Mouse (Mus musculus) heart, embryonic 15.5 days (tissue): Measurements from ENCODE around the gene Trem2. TPM values are rescaled to one million over a fixed set of nuclear protein-coding genes. Genes with fewer than 3 reads are reported as not detected.

Experiments
- ATAC-seq: fragments of 200-750 bp; cut with Nextera tagmentation; replicated peaks from 2 replicates; pipeline ENCODE4 v1.8.0; 2017; ENCODE audit warnings: low read depth, moderate TSS enrichment; ENCODE audit not compliant: insufficient number of reproducible peaks, insufficient read depth, low FRiP score
- H3K27ac ChIP-seq: fragments of 300-500 bp; sonication (generic); 2 replicates; pipeline ENCODE4 v1.5.1; 2015; ENCODE audit warnings: mild to moderate bottlenecking, inconsistent platforms
- H3K27me3 ChIP-seq: fragments of 300-500 bp; sonication (generic); 2 replicates; pipeline ENCODE4 v1.6.1; 2015; ENCODE audit warnings: inconsistent platforms
- H3K36me3 ChIP-seq: fragments of 300-500 bp; sonication (generic); 2 replicates; pipeline ENCODE4 v1.6.1; 2015; ENCODE audit warnings: mild to moderate bottlenecking, inconsistent platforms
- H3K4me1 ChIP-seq: fragments of 300-500 bp; sonication (generic); replicated peaks from 2 replicates; pipeline ENCODE4 v1.6.1; 2015; ENCODE audit warnings: inconsistent platforms
- H3K4me2 ChIP-seq: fragments of 300-500 bp; sonication (generic); 2 replicates; pipeline ENCODE4 v1.6.1; 2015; ENCODE audit warnings: inconsistent platforms, mild to moderate bottlenecking, moderate library complexity
- H3K4me3 ChIP-seq: fragments of 300-500 bp; sonication (generic); 2 replicates; pipeline ENCODE4 v1.5.1; 2015; ENCODE audit warnings: mild to moderate bottlenecking, inconsistent platforms
- H3K9ac ChIP-seq: fragments of 300-500 bp; sonication (generic); 2 replicates; pipeline ENCODE4 v1.6.1; 2015; ENCODE audit warnings: mild to moderate bottlenecking, inconsistent platforms
- H3K9me3 ChIP-seq: fragments of 300-500 bp; sonication (generic); replicated peaks from 2 replicates; pipeline ENCODE4 v1.6.1; 2016; ENCODE audit warnings: inconsistent platforms
- WGBS: fragments of 180-500 bp; shearing (Covaris S2); methylation state at CpG from one replicate; pipeline ENCODE4 v1.1.7; 2015; ENCODE audit warnings: mixed read lengths; 5-methylcytosine and 5-hydroxymethylcytosine counted together
- polyA plus RNA-seq: library from polyadenylated mRNA; unstranded; fragments of >200 nt; fragmentation: Nextera tagmentation; extraction: Ambion mirVana; gene quantifications from 2 replicates; pipeline ENCODE4 v1.2.1, GENCODE M21; 2015

The Trem2 gene
- polyA plus RNA-seq, 1 experiment from 2014 or later: 2.7 TPM

- Histone ChIP-seq H3K27ac (no peak overlapping the region), H3K4me1 (no peaks in the 10 kb centered on the region), H3K36me3 (no peaks in the 10 kb centered on the region), H3K27me3 (no peaks in the 10 kb centered on the region), H3K4me3 (no peak overlapping the region), H3K9ac (no peak overlapping the region), H3K4me2 (no peak overlapping the region), H3K9me3 (no peaks in the 10 kb centered on the region; the same call in 1 of the 2 replicates)
- ATAC-seq: no peak
- WGBS: 66% methylated on average over 8 of the region's 8 CpGs
Observed at GRCm38 (mm10) chr17:48372987-48373386, 26.8 kb downstream of the Trem2 start.

GRCm38 (mm10) chr17:48376102-48376501 lies 29.9 kb downstream of the Trem2 start:
- 86% methylated on average over 1 of the region's 1 CpGs for WGBS

GRCm38 (mm10) chr17:48379050-48379449 lies 32.8 kb downstream of the Trem2 start:
- H3K27me3 ChIP-seq: no peaks in the 10 kb centered on the region
- ATAC-seq: no peak
- no peak overlapping the region for H3K27ac ChIP-seq
- no peaks in the 10 kb centered on the region for H3K9me3 ChIP-seq
- no peak overlapping the region for H3K9ac ChIP-seq
- no peak overlapping the region for H3K4me3 ChIP-seq
- no peaks in the 10 kb centered on the region for H3K4me1 ChIP-seq
- H3K36me3 ChIP-seq: no peaks in the 10 kb centered on the region
- H3K4me2 ChIP-seq: no peak overlapping the region

More at GRCm38 (mm10) chr17:48376102-48376501, 29.9 kb downstream of the Trem2 start:
- H3K9ac ChIP-seq: no peak overlapping the region
- no peaks in the 10 kb centered on the region for H3K36me3 ChIP-seq
- ATAC-seq: no peak
- no peaks in the 10 kb centered on the region; the same call in 1 of the 2 replicates for H3K9me3 ChIP-seq
- H3K4me3 ChIP-seq: no peak overlapping the region
- H3K4me1 ChIP-seq: no peaks in the 10 kb centered on the region
- H3K27me3 ChIP-seq: no peaks in the 10 kb centered on the region
- H3K27ac ChIP-seq: no peak overlapping the region
- H3K4me2 ChIP-seq: no peak overlapping the region

GRCm38 (mm10) chr17:48385786-48386461 lies 39.7 kb downstream of the Trem2 start:
- Histone ChIP-seq H3K9me3 (no peaks in the 10 kb centered on the region), H3K9ac (no peak overlapping the region), H3K36me3 (peaks cover 48% of the 10 kb centered on the region), H3K27me3 (no peaks in the 10 kb centered on the region), H3K4me3 (no peak overlapping the region), H3K4me1 (no peaks in the 10 kb centered on the region), H3K4me2 (no peak overlapping the region), H3K27ac (no peak overlapping the region)
- ATAC-seq: no peak
- WGBS: 63% methylated on average over 2 of the region's 2 CpGs

GRCm38 (mm10) chr17:48388666-48389065 lies 42.5 kb downstream of the Trem2 start:
- H3K36me3 ChIP-seq: peaks cover 76% of the 10 kb centered on the region
- no peak overlapping the region for H3K9ac ChIP-seq
- 81% methylated on average over 2 of the region's 2 CpGs for WGBS
- no peaks in the 10 kb centered on the region for H3K9me3 ChIP-seq
- no peaks in the 10 kb centered on the region for H3K4me1 ChIP-seq
- H3K27me3 ChIP-seq: no peaks in the 10 kb centered on the region
- H3K27ac ChIP-seq: no peak overlapping the region
- no peak overlapping the region for H3K4me2 ChIP-seq
- ATAC-seq: no peak
- no peak overlapping the region for H3K4me3 ChIP-seq

- H3K9me3 ChIP-seq: no peaks in the 10 kb centered on the region
- ATAC-seq: no peak
- no peak overlapping the region for H3K27ac ChIP-seq
- H3K27me3 ChIP-seq: no peaks in the 10 kb centered on the region
- H3K9ac ChIP-seq: no peak overlapping the region
- 65% methylated on average over 5 of the region's 5 CpGs for WGBS
- H3K4me3 ChIP-seq: no peak overlapping the region
- H3K4me1 ChIP-seq: no peaks in the 10 kb centered on the region
- H3K4me2 ChIP-seq: no peak overlapping the region
- H3K36me3 ChIP-seq: peaks cover 83% of the 10 kb centered on the region
Observed at GRCm38 (mm10) chr17:48389442-48389841, 43.2 kb downstream of the Trem2 start.

GRCm38 (mm10) chr17:48391446-48391845 lies 45.2 kb downstream of the Trem2 start:
- ATAC-seq: no peak
- no peak overlapping the region for H3K27ac ChIP-seq
- 81% methylated on average over 5 of the region's 5 CpGs for WGBS

GRCm38 (mm10) chr17:48392616-48393015 lies 46.4 kb downstream of the Trem2 start:
- 95% methylated on average over 3 of the region's 3 CpGs for WGBS
- no peaks in the 10 kb centered on the region for H3K9me3 ChIP-seq
- no peak overlapping the region for H3K27ac ChIP-seq
- H3K4me2 ChIP-seq: no peak overlapping the region
- H3K27me3 ChIP-seq: no peaks in the 10 kb centered on the region
- H3K9ac ChIP-seq: no peak overlapping the region
- no peaks in the 10 kb centered on the region for H3K4me1 ChIP-seq
- H3K36me3 ChIP-seq: peaks cover 88% of the 10 kb centered on the region
- no peak for ATAC-seq
- H3K4me3 ChIP-seq: no peak overlapping the region

More at GRCm38 (mm10) chr17:48391446-48391845, 45.2 kb downstream of the Trem2 start:
- Histone ChIP-seq H3K4me2 (no peak overlapping the region), H3K9me3 (no peaks in the 10 kb centered on the region), H3K27me3 (no peaks in the 10 kb centered on the region), H3K36me3 (peaks cover 98% of the 10 kb centered on the region), H3K9ac (no peak overlapping the region), H3K4me1 (no peaks in the 10 kb centered on the region), H3K4me3 (no peak overlapping the region)

- Histone ChIP-seq H3K27me3 (no peaks in the 10 kb centered on the region), H3K4me2 (no peak overlapping the region), H3K4me1 (peaks cover 5% of the 10 kb centered on the region; the same call in 1 of the 2 replicates), H3K9ac (no peak overlapping the region), H3K27ac (no peak overlapping the region), H3K36me3 (peaks cover 28% of the 10 kb centered on the region), H3K4me3 (no peak overlapping the region), H3K9me3 (no peaks in the 10 kb centered on the region)
- no peak for ATAC-seq
- 88% methylated on average over 4 of the region's 4 CpGs for WGBS
Observed at GRCm38 (mm10) chr17:48401710-48402109, 55.5 kb downstream of the Trem2 start.

GRCm38 (mm10) chr17:48402751-48403150 lies 56.5 kb downstream of the Trem2 start:
- 90% methylated on average over 3 of the region's 3 CpGs for WGBS
- peaks cover 15% of the 10 kb centered on the region for H3K4me1 ChIP-seq
- H3K27ac ChIP-seq: no peak overlapping the region
- no peak overlapping the region for H3K4me3 ChIP-seq
- H3K27me3 ChIP-seq: no peaks in the 10 kb centered on the region
- no peak overlapping the region for H3K4me2 ChIP-seq
- no peak for ATAC-seq
- H3K9me3 ChIP-seq: no peaks in the 10 kb centered on the region
- H3K9ac ChIP-seq: no peak overlapping the region
- peaks cover 25% of the 10 kb centered on the region for H3K36me3 ChIP-seq
